Mouse (Mus musculus) lung, embryonic 14.5 days (tissue): ENCODE results near the gene Npc2. TPM values are rescaled to one million over a fixed set of nuclear protein-coding genes. Genes with fewer than 3 reads are reported as not detected.

Experiments
- ATAC-seq: fragments of 200-750 bp; cut with Nextera tagmentation; 2 replicates; pipeline ENCODE4 v1.8.0; 2017; ENCODE audit warnings: mild to moderate bottlenecking, moderate TSS enrichment, moderate library complexity; ENCODE audit not compliant: insufficient read depth
- DNase-seq: peaks from one replicate; pipeline ENCODE4 v3.0.0-alpha.2; 2015
- H3K27ac ChIP-seq: fragments of 300-500 bp; sonication (generic); 2 replicates; pipeline ENCODE4 v1.5.1; 2014; ENCODE audit warnings: low read depth, mild to moderate bottlenecking, moderate library complexity
- H3K27me3 ChIP-seq: fragments of 300-500 bp; sonication (generic); 2 replicates; pipeline ENCODE4 v1.6.1; 2014; ENCODE audit warnings: low read length, control low read depth; ENCODE audit not compliant: insufficient read depth
- H3K36me3 ChIP-seq: fragments of 300-500 bp; sonication (generic); 2 replicates; pipeline ENCODE4 v1.6.1; 2014; ENCODE audit warnings: control low read depth; ENCODE audit not compliant: insufficient read depth
- H3K4me1 ChIP-seq: fragments of 300-500 bp; sonication (generic); 2 replicates; pipeline ENCODE4 v1.6.1; 2014; ENCODE audit warnings: antibody characterized with exemption, control low read depth; ENCODE audit not compliant: insufficient read depth
- H3K4me2 ChIP-seq: fragments of 300-500 bp; sonication (generic); 2 replicates; pipeline ENCODE4 v1.6.1; 2014; ENCODE audit warnings: mild to moderate bottlenecking
- H3K4me3 ChIP-seq: fragments of 300-500 bp; sonication (generic); 2 replicates; pipeline ENCODE4 v1.5.1; 2014; ENCODE audit warnings: low read depth, low read length
- H3K9ac ChIP-seq: fragments of 300-500 bp; sonication (generic); 2 replicates; pipeline ENCODE4 v1.6.1; 2014
- H3K9me3 ChIP-seq: fragments of 300-500 bp; sonication (generic); 2 replicates; pipeline ENCODE4 v1.6.1; 2016; ENCODE audit warnings: low read depth, low read length, control low read depth
- CTCF ChIP-seq: IDR thresholded peaks from 2 replicates; pipeline ENCODE4 v1.5.1; 2016; ENCODE audit warnings: antibody characterized with exemption, low read depth
- WGBS: fragments of 180-500 bp; shearing (Covaris S2); extraction: QIAGEN DNeasy Blood & Tissue Kit; methylation state at CpG from one replicate; pipeline ENCODE4 v1.1.7; 2014; 5-methylcytosine and 5-hydroxymethylcytosine counted together
- polyA plus RNA-seq: library from polyadenylated mRNA; unstranded; fragments of >200 nt; fragmentation: Nextera tagmentation; extraction: Ambion mirVana; gene quantifications from 2 replicates; pipeline ENCODE4 v1.2.1, GENCODE M21; 2014

Npc2 gene
- polyA plus RNA-seq, 1 experiment from 2014 or later: 107 TPM

GRCm38 (mm10) chr12:84767510-84767909 is 5.4 kb downstream of the Npc2 start:
- ATAC-seq (no peak), DNase-seq (no peak)
- peaks cover 14% of the 10 kb centered on the region; the same call in 1 of the 2 replicates for H3K4me1 ChIP-seq
- peaks cover 55% of the 10 kb centered on the region for H3K36me3 ChIP-seq
- H3K9me3 ChIP-seq: no peaks in the 10 kb centered on the region
- no peak overlapping the region for H3K9ac ChIP-seq
- 79% methylated on average over 6 of the region's 6 CpGs for WGBS
- no peak overlapping the region for H3K4me2 ChIP-seq
- TF ChIP-seq CTCF: no peak
- no peak overlapping the region for H3K27ac ChIP-seq
- H3K27me3 ChIP-seq: no peaks in the 10 kb centered on the region
- no peak overlapping the region for H3K4me3 ChIP-seq

- H3K9me3 ChIP-seq: no peaks in the 10 kb centered on the region
- H3K27me3 ChIP-seq: no peaks in the 10 kb centered on the region
- 65% methylated on average over 5 of the region's 5 CpGs for whole genome bisulfite sequencing
- H3K9ac ChIP-seq: no peak overlapping the region
- H3K27ac ChIP-seq: no peak overlapping the region
- H3K4me3 ChIP-seq: no peak overlapping the region
- peaks cover 62% of the 10 kb centered on the region for H3K36me3 ChIP-seq
- peaks cover 12% of the 10 kb centered on the region; the same call in 1 of the 2 replicates for H3K4me1 ChIP-seq
- TF ChIP-seq CTCF: no peak
- DNase-seq: no peak
- ATAC-seq: no peak
- H3K4me2 ChIP-seq: no peak overlapping the region
Observed at GRCm38 (mm10) chr12:84766113-84766735, 6.7 kb downstream of the Npc2 start.

- Histone ChIP-seq H3K9ac (no peak overlapping the region), H3K27me3 (no peaks in the 10 kb centered on the region), H3K9me3 (no peaks in the 10 kb centered on the region), H3K4me2 (no peak overlapping the region), H3K4me1 (peaks cover 6% of the 10 kb centered on the region; the same call in 1 of the 2 replicates), H3K4me3 (no peak overlapping the region), H3K36me3 (peaks cover 67% of the 10 kb centered on the region), H3K27ac (no peak overlapping the region)
- WGBS: 88% methylated on average over 15 of the region's 15 CpGs
- ATAC-seq (no peak), DNase-seq (no peak)
- TF ChIP-seq CTCF: no peak
Observed at GRCm38 (mm10) chr12:84765506-84765905, 7.4 kb downstream of the Npc2 start.

GRCm38 (mm10) chr12:84764756-84765155 is 8.2 kb downstream of the Npc2 start:
- Histone ChIP-seq H3K9ac (no peak overlapping the region), H3K4me3 (no peak overlapping the region), H3K27ac (no peak overlapping the region), H3K4me1 (peaks cover 3% of the 10 kb centered on the region; the same call in 1 of the 2 replicates), H3K9me3 (no peaks in the 10 kb centered on the region), H3K27me3 (no peaks in the 10 kb centered on the region), H3K4me2 (no peak overlapping the region), H3K36me3 (peaks cover 69% of the 10 kb centered on the region)
- whole genome bisulfite sequencing: 84% methylated on average over 7 of the region's 7 CpGs
- no peak for DNase-seq
- no peak for ATAC-seq
- no peak for TF ChIP-seq CTCF

- no peaks in the 10 kb centered on the region for H3K9me3 ChIP-seq
Observed at GRCm38 (mm10) chr12:84763577-84764218, 9.3 kb downstream of the Npc2 start.

GRCm38 (mm10) chr12:84762532-84762931 is 10.4 kb downstream of the Npc2 start:
- TF ChIP-seq CTCF: no peak
- 76% methylated on average over 5 of the region's 5 CpGs for WGBS

More at GRCm38 (mm10) chr12:84763577-84764218, 9.3 kb downstream of the Npc2 start:
- 75% methylated on average over 13 of the region's 13 CpGs for WGBS
- no peak overlapping the region for H3K4me3 ChIP-seq
- TF ChIP-seq CTCF: no peak
- DNase-seq (no peak), ATAC-seq (no peak)
- no peak overlapping the region for H3K4me2 ChIP-seq
- no peaks in the 10 kb centered on the region for H3K27me3 ChIP-seq
- no peak overlapping the region for H3K9ac ChIP-seq
- peaks cover 3% of the 10 kb centered on the region; the same call in 1 of the 2 replicates for H3K4me1 ChIP-seq
- H3K27ac ChIP-seq: no peak overlapping the region
- H3K36me3 ChIP-seq: peaks cover 68% of the 10 kb centered on the region

GRCm38 (mm10) chr12:84759063-84759462 is 13.9 kb downstream of the Npc2 start:
- Histone ChIP-seq H3K9ac (no peak overlapping the region), H3K36me3 (peaks cover 81% of the 10 kb centered on the region), H3K4me2 (no peak overlapping the region), H3K27me3 (no peaks in the 10 kb centered on the region), H3K9me3 (no peaks in the 10 kb centered on the region), H3K27ac (no peak overlapping the region), H3K4me3 (no peak overlapping the region), H3K4me1 (no peaks in the 10 kb centered on the region)
- WGBS: 78% methylated on average over 2 of the region's 2 CpGs
- DNase-seq (peak; percentile 76), ATAC-seq (no peak)
- TF ChIP-seq CTCF: peak; percentile 64

More at GRCm38 (mm10) chr12:84762532-84762931, 10.4 kb downstream of the Npc2 start:
- no peak overlapping the region for H3K9ac ChIP-seq
- peaks cover 73% of the 10 kb centered on the region for H3K36me3 ChIP-seq
- H3K4me1 ChIP-seq: no peaks in the 10 kb centered on the region; the same call in 1 of the 2 replicates
- DNase-seq (no peak), ATAC-seq (no peak)
- no peaks in the 10 kb centered on the region for H3K27me3 ChIP-seq
- no peaks in the 10 kb centered on the region for H3K9me3 ChIP-seq
- H3K4me2 ChIP-seq: no peak overlapping the region
- H3K4me3 ChIP-seq: no peak overlapping the region
- no peak overlapping the region for H3K27ac ChIP-seq
